Comparison of ENCODE assay signal across 18 mouse cellular contexts in the genomic region with DNA sequence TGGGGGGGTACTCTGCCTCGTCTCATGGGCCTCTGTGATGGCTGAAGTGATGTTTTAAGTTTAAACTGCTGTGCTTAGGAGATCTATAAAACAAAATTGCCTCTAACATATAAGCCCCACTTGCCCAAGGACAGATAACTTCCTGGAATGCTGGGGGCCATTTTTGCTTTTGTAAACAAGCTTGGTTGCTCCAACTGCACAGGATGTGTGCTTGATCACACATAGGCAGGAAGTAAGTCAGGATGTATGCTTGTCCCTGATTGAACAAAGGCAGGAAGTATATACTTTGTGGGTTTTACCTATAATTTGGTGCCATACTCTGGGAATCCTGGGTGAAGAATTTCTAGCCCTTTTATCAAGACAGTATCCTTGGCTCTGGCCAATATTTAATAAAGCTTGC. TPM values are rescaled to one million over a fixed set of nuclear protein-coding genes. Genes with fewer than 3 reads are reported as not detected.
"Had no signal": no experiment of that assay in that cellular context is flagged by ENCODE, and none has a peak within 500 bp of the region (broad histone marks: within the 10 kb centered on the region; RNA-seq: fewer than 3 reads in every experiment).

No protein-coding gene starts in this region.

- H3K4me1 ChIP-seq: limb, embryonic 13.5 days had no signal

- H3K9ac ChIP-seq: limb, embryonic 13.5 days; liver, embryonic 14.5 days; neural tube, embryonic 13.5 days had no signal

- H3K9me3 ChIP-seq: limb, embryonic 13.5 days; midbrain, embryonic 10.5 days; neural tube, embryonic 13.5 days had no signal

- H3K27ac ChIP-seq: layer of hippocampus, adult 2 months; limb, embryonic 13.5 days; liver, embryonic 14.5 days; midbrain, embryonic 10.5 days; neural tube, embryonic 13.5 days had no signal

- ATAC-seq: inflammation-experienced regulatory T-cells, adult 6 months; intestine, postnatal 0 days had no signal

- H3K4me2 ChIP-seq: limb, embryonic 13.5 days; neural tube, embryonic 13.5 days had no signal

- H3K36me3 ChIP-seq: limb, embryonic 13.5 days; midbrain, embryonic 10.5 days; neural tube, embryonic 13.5 days had no signal

- H3K27me3 ChIP-seq: limb, embryonic 13.5 days had no signal

- H3K4me3 ChIP-seq: layer of hippocampus, adult 2 months; limb, embryonic 13.5 days; midbrain, embryonic 10.5 days; neural tube, embryonic 13.5 days had no signal

- DNase-seq: kidney, adult 8-10 months; kidney, postnatal 10 days; kidney, postnatal 4 days; lung, adult 2 months; lung, postnatal 36 days; midbrain, embryonic 14.5 days; right cerebral cortex, postnatal 14 days; thymus, postnatal 25 days had no signal

RNA-seq across cellular contexts. Expression of gene 1700080E11Rik, which starts 8.5 kb away (rescaled TPM):
- polyA plus RNA-seq: inflammation-experienced regulatory T-cells, adult 6 months; intestine, postnatal 0 days; limb, embryonic 13.5 days; liver, adult 2 months; liver, embryonic 14.5 days; lung, adult 2 months; midbrain, embryonic 10.5 days; midbrain, embryonic 14.5 days; neural tube, embryonic 13.5 days; spleen, adult 2 months; stomach, embryonic 16.5 days had no signal
